Mouse (Mus musculus) ES-Bruce4 (cell line): ENCODE results near the gene Nrsn2.

ENCODE experiments used
- CTCF ChIP-seq: IDR thresholded peaks from one replicate; pipeline ENCODE4 v1.8.1; 2011; ENCODE audit warnings: low read depth, low read length
- POLR2A ChIP-seq: IDR thresholded peaks from one replicate; pipeline ENCODE4 v1.8.1; 2011; ENCODE audit warnings: low read length; ENCODE audit not compliant: insufficient read depth

- no peak for TF ChIP-seq POLR2A
- TF ChIP-seq CTCF = no peak
Observed at GRCm38 (mm10) chr2:152398691-152399090, 22.3 kb upstream of the Nrsn2 start.
